Mouse (Mus musculus): Measurements from ENCODE around the gene Chrm4. TPM values are rescaled to one million over a fixed set of nuclear protein-coding genes. Genes with fewer than 3 reads are reported as not detected.
A peak's percentile ranks its signal among the peaks of the same experiment; 100 is the strongest.

Chrm4 gene
- polyA plus RNA-seq, 1 experiment from 2014 or later: 0.25 TPM

- 37% methylated on average over 4 of the region's 4 CpGs for WGBS
- peak overlapping the region; percentile 92 for H3K27ac ChIP-seq
These were observed 35.1 kb downstream of the Chrm4 start for GRCm38 (mm10) chr2:91961901-91962761.

GRCm38 (mm10) chr2:91962864-91963401, 35.9 kb downstream of the Chrm4 start:
- Histone ChIP-seq H3K27me3 (replicated peaks) (no peaks in the 10 kb centered on the region), H3K4me3 (replicated peaks) (peak overlapping the region; percentile 83), H3K36me3 (no peaks in the 10 kb centered on the region), H3K27ac (peak overlapping the region; percentile 90), H3K9me3 (no peaks in the 10 kb centered on the region), H3K4me2 (replicated peaks) (peak overlapping the region; percentile 80), H3K9ac (peak overlapping the region; percentile 94), H3K4me1 (replicated peaks) (peaks cover 61% of the 10 kb centered on the region)
- under 1% methylated on average over 37 of the region's 39 CpGs for WGBS
- peak; percentile 16; the same call in 1 of the 2 replicates for ATAC-seq

More at GRCm38 (mm10) chr2:91961901-91962761, 35.1 kb downstream of the Chrm4 start:
- Histone ChIP-seq H3K4me2 (replicated peaks) (peak overlapping the region; percentile 80), H3K9me3 (no peaks in the 10 kb centered on the region), H3K9ac (peak overlapping the region; percentile 94), H3K4me3 (replicated peaks) (peak overlapping the region; percentile 83), H3K36me3 (no peaks in the 10 kb centered on the region), H3K27me3 (replicated peaks) (no peaks in the 10 kb centered on the region), H3K4me1 (replicated peaks) (peaks cover 67% of the 10 kb centered on the region)
- peak; percentile 77 for ATAC-seq

GRCm38 (mm10) chr2:91963443-91963932, 36.4 kb downstream of the Chrm4 start:
- no peaks in the 10 kb centered on the region for H3K9me3 ChIP-seq
- peak overlapping the region; percentile 94 for H3K9ac ChIP-seq
- peak overlapping the region; percentile 80 for H3K4me2 ChIP-seq (replicated peaks)
- no peaks in the 10 kb centered on the region for H3K36me3 ChIP-seq
- H3K27ac ChIP-seq: peak overlapping the region; percentile 90
- peak; percentile 91 for ATAC-seq
- WGBS: 0% methylated on average over 57 of the region's 57 CpGs
- H3K4me1 ChIP-seq (replicated peaks): peaks cover 60% of the 10 kb centered on the region
- H3K27me3 ChIP-seq (replicated peaks): no peaks in the 10 kb centered on the region
- peak overlapping the region; percentile 83 for H3K4me3 ChIP-seq (replicated peaks)

GRCm38 (mm10) chr2:91964610-91965204, 37.7 kb downstream of the Chrm4 start:
- Histone ChIP-seq H3K4me1 (replicated peaks) (peaks cover 48% of the 10 kb centered on the region), H3K9ac (no peak overlapping the region), H3K9me3 (no peaks in the 10 kb centered on the region), H3K4me2 (replicated peaks) (peak overlapping the region; percentile 80), H3K27ac (peak overlapping the region; percentile 42; the same call in 1 of the 2 replicates), H3K27me3 (replicated peaks) (no peaks in the 10 kb centered on the region), H3K36me3 (no peaks in the 10 kb centered on the region), H3K4me3 (replicated peaks) (peak overlapping the region; percentile 30; the same call in 1 of the 2 replicates)
- no peak for ATAC-seq
- 63% methylated on average over 3 of the region's 3 CpGs for WGBS

GRCm38 (mm10) chr2:91965417-91965816, 38.4 kb downstream of the Chrm4 start:
- no peak for ATAC-seq
- no peaks in the 10 kb centered on the region for H3K9me3 ChIP-seq
- H3K4me1 ChIP-seq (replicated peaks): peaks cover 41% of the 10 kb centered on the region
- 21% methylated on average over 20 of the region's 20 CpGs for WGBS
- no peaks in the 10 kb centered on the region for H3K27me3 ChIP-seq (replicated peaks)
- H3K4me3 ChIP-seq (replicated peaks): peak overlapping the region; percentile 30
- peak overlapping the region; percentile 44 for H3K9ac ChIP-seq
- peak overlapping the region; percentile 42; the same call in 1 of the 2 replicates for H3K27ac ChIP-seq
- H3K36me3 ChIP-seq: no peaks in the 10 kb centered on the region
- peak overlapping the region; percentile 80 for H3K4me2 ChIP-seq (replicated peaks)

GRCm38 (mm10) chr2:91966367-91966766, 39.3 kb downstream of the Chrm4 start:
- no peak overlapping the region for H3K4me2 ChIP-seq (replicated peaks)
- no peak overlapping the region for H3K9ac ChIP-seq
- 88% methylated on average over 5 of the region's 5 CpGs for WGBS
- peaks cover 38% of the 10 kb centered on the region for H3K4me1 ChIP-seq (replicated peaks)
- no peak overlapping the region for H3K4me3 ChIP-seq (replicated peaks)
- no peak for ATAC-seq
- H3K36me3 ChIP-seq: no peaks in the 10 kb centered on the region
- H3K27ac ChIP-seq: no peak overlapping the region
- H3K9me3 ChIP-seq: no peaks in the 10 kb centered on the region
- no peaks in the 10 kb centered on the region for H3K27me3 ChIP-seq (replicated peaks)

GRCm38 (mm10) chr2:91967962-91968361, 40.9 kb downstream of the Chrm4 start:
- Histone ChIP-seq H3K4me3 (replicated peaks) (no peak overlapping the region), H3K4me2 (replicated peaks) (no peak overlapping the region), H3K9me3 (no peaks in the 10 kb centered on the region), H3K36me3 (no peaks in the 10 kb centered on the region), H3K27ac (peak overlapping the region; percentile 59), H3K27me3 (replicated peaks) (no peaks in the 10 kb centered on the region), H3K4me1 (replicated peaks) (peaks cover 41% of the 10 kb centered on the region), H3K9ac (no peak overlapping the region)
- ATAC-seq: no peak
- whole genome bisulfite sequencing: 42% methylated on average over 11 of the region's 11 CpGs

GRCm38 (mm10) chr2:91971231-91972097, 44.4 kb downstream of the Chrm4 start:
- H3K27ac ChIP-seq: peak overlapping the region; percentile 81
- no peak overlapping the region for H3K4me3 ChIP-seq (replicated peaks)
- no peak overlapping the region for H3K9ac ChIP-seq
- H3K36me3 ChIP-seq: no peaks in the 10 kb centered on the region
- 30% methylated on average over 21 of the region's 21 CpGs for WGBS
- H3K4me1 ChIP-seq (replicated peaks): peaks cover 42% of the 10 kb centered on the region
- peak overlapping the region; percentile 36 for H3K4me2 ChIP-seq (replicated peaks)
- ATAC-seq: peak; percentile 42
- H3K9me3 ChIP-seq: no peaks in the 10 kb centered on the region
- peaks cover 29% of the 10 kb centered on the region for H3K27me3 ChIP-seq (replicated peaks)

GRCm38 (mm10) chr2:91972121-91972566, 45.1 kb downstream of the Chrm4 start:
- H3K4me1 ChIP-seq (replicated peaks): peaks cover 42% of the 10 kb centered on the region
- WGBS: 18% methylated on average over 13 of the region's 13 CpGs
- peaks cover 31% of the 10 kb centered on the region for H3K27me3 ChIP-seq (replicated peaks)
- peak overlapping the region; percentile 36; the same call in 1 of the 2 replicates for H3K4me2 ChIP-seq (replicated peaks)
- H3K9me3 ChIP-seq: no peaks in the 10 kb centered on the region
- no peak overlapping the region for H3K9ac ChIP-seq
- H3K27ac ChIP-seq: peak overlapping the region; percentile 81
- no peaks in the 10 kb centered on the region for H3K36me3 ChIP-seq
- peak; percentile 61 for ATAC-seq
- H3K4me3 ChIP-seq (replicated peaks): no peak overlapping the region

GRCm38 (mm10) chr2:91973416-91974135, 46.5 kb downstream of the Chrm4 start:
- WGBS: 61% methylated on average over 7 of the region's 7 CpGs
- Histone ChIP-seq H3K27ac (no peak overlapping the region), H3K4me3 (replicated peaks) (no peak overlapping the region), H3K4me1 (replicated peaks) (peaks cover 41% of the 10 kb centered on the region), H3K27me3 (replicated peaks) (peaks cover 31% of the 10 kb centered on the region), H3K4me2 (replicated peaks) (no peak overlapping the region), H3K9ac (no peak overlapping the region), H3K36me3 (no peaks in the 10 kb centered on the region), H3K9me3 (no peaks in the 10 kb centered on the region)
- no peak for ATAC-seq
